Mouse (Mus musculus) T-helper 2 cell (primary cell): ENCODE results near the gene Lmo4.

Source experiments
- in situ Hi-C: fragments of 300-600 bp; cut with MboI, MseI; formaldehyde crosslinking; loops from one replicate; pipeline ENCODE4 v1.15.1; 2025; ENCODE audit warnings: high pct_unique_total_duplicates

The Lmo4 gene

DNA sequence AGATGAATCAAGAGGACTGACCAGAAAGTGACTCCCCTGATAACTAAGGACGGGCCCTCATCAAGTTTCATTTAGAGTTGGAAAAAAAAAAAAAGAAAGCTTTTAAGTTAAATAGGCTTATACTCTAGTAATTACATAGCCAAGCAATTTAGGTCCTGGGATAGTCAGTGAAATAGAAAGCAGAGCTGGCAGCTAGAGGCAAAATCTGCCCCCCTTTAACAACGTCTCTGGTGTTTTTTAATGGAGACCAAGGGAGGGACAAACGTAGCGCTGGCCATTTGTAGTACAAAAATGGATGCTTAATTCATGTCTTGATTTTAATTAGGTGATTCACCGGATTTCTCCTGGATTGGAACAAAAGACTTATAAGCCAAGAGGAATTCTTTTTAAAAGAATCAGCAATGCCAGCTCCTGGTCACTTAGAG, 1.0 kb downstream of the Lmo4 start:
- in situ Hi-C loops: loop anchor here (10.0 kb wide), 1 partner anchor 191 kb away; no protein-coding TSS in a partner anchor

DNA sequence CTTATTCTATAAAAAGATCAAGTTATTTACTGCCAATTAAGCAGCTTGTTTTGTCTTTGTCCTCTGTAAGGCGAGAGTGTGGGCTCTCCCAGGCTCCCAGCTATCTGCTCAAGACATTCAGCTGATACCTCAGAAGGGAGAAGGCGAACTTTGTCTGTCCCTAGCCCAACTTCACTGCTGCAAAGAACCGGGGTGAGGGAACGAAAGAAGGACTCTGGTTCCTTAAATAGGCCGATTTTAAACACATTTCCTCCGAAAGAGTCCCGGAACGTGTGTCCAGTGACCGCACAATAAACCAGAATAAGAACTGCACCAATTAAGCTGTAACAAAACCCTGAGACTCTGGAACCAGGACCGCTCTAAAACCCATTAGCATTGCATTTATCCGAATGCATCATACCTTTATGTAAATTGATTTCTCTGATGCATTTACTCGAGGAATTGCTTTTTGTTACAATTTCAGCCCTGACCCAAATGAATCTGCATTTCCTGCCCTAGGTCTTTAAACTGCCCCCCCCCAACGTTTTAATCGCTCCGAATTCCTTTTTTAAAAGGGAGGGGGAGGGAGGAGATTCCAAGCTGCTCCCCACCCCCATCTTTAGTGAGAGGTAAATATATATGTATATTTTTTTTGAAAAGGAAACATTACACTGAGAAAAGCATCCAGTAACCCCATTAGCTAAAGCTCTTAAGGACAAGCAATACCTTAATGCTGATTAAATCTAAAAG, 1.6 kb downstream of the Lmo4 start:
- in situ Hi-C loops: loop anchor here (10.0 kb wide), 1 partner anchor 191 kb away; no protein-coding TSS in a partner anchor

DNA sequence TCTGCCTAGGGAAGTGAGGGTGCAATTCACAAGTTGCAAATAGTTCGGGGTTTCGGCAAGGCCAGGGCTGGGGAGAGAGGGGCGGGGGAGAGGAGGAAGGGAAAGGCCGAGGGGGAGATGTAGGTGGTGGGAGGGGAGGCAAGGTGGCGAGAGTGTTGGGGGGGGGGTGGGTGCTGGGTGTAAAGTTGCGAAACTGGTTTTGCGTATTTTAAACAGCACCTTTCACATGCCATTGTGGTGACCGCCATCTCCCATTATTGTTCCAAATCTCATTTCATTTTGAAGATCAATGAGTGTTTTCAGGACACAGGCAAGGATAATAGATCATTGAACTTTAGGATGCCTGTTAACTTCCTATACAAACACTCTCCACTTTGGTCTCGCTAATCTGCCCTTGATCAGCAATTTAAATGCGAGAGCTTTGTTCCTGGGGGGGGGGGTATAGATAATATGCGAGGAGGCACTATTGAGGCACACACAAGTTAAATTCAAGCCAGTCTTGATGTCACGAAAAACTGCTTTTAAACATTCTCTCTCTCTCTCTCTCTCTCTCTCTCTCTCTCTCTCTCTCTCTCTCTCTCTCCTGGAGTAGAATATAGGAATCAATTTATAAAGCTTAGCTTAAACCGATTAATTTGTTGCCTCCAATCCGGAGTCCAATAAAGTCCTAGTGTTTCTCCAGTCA, 2.3 kb downstream of the Lmo4 start:
- in situ Hi-C loops: loop anchor here (10.0 kb wide), 1 partner anchor 192 kb away; no protein-coding TSS in a partner anchor

DNA sequence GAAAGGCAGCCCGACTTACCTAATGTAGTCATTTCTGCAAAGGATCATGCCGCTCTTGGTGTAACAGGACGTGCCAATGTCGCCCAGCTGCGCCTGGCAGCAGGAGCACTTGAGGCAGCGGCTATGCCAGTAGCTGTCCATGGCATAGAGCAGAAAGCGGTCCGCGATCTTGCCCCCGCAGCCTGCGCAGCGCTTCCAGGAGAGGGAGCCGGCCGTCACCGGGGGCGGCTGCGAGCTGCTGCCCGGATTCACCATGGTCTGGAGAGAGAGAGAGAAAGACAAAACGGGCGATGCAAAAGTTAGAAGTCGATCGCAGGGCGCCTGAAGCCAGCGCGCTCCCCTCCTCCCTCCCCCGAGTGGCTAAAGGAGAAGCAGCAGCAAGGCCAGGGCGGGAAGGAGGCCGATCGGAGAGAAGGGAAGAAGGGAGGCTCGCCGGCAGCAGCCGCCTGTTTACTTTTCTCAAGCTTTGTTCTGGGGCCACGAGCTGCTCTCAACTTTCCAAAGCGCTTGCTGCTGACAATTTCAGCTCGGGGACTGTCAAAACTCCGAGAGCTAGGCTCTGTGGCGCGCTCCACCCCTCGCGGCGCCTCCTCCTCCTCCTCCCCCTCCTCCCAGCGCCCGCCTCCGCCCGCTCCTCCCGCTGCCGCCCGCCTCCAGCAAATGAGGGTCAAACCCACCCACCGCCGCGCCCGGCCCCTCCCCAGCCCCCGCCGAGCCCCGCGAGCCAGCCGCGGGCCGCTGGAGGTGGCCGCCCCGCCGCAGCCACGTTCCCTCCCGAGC, 3.0 kb downstream of the Lmo4 start:
- in situ Hi-C loops: loop anchor here (10.0 kb wide), 1 partner anchor 193 kb away; no protein-coding TSS in a partner anchor

DNA sequence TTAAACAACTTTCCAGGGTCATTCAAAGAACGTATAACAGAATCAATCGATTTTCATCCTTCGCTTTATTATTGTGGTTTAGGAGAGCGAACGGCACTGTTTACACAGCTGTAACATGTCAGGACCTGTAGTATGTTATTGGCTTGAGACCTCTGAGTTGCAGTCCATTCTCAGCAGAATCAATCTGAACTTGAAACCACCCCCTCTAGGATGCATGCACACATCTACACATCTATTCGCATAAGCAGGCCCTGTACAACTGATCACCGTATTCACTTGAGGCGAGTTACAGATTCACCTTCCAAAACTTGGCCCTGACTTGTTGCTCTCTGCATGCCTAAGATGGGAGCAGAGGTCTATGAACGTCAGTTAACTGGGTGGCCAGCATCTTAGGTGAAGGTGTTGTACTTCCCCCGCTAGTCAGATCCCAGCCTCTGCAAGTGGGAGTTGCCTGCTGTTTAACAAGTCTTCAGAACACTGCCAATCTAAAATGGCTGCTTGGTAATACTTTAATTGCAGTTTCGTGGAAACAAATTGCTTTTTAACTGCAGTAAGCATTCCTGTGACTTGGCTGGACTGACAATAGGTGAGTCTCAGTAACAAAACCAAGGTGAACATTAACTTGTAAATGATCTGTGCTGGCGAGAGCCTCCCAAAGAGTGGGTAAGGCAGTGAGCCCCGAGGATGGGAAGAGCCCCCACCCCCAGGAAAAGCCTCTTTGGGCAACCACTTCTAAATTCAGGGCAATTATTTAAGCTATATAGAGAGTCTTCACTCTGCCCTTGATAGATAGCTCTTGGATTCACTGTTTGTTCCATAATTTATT, 19.5 kb downstream of the Lmo4 start:
- in situ Hi-C loops: no loop called here

DNA sequence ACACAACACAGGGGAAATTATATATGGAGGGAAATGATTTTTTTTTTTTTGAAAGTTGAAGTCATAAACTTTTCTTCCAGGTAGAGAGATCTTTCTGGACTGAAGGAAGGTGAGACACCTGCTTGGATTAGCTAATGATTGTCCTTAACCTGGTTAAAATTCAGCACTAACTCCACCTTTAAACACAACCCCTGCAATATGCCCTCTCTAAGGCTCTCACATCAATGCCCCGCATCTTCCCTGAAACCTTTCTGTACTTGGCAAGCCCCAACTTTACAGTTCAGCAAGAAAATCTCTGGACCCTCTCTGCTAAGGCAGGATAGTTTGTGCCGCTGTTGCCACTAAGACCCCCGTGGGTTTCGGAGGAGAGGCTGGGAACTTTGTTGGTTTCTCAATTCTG, 20.1 kb downstream of the Lmo4 start:
- in situ Hi-C loops: no loop called here

DNA sequence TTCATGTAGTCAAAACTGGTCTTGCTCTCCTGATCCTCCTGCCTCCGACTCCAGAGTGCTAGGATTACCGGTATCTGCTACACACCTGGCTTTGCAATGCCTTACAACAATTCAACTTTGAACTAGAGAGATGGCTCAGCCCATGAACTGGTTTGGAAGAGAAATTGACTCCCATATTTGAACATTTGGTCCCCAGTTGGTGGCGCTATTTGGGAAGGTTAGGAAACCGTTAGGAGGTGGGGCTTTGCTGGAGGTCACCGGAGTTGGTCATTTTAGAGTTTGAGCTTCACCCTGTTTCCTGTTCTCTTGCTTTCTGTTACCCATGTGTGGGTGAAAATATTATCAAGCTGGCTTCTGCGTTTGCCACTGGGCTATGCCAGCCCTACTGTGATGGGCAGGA, 22.8 kb downstream of the Lmo4 start:
- in situ Hi-C loops: no loop called here

DNA sequence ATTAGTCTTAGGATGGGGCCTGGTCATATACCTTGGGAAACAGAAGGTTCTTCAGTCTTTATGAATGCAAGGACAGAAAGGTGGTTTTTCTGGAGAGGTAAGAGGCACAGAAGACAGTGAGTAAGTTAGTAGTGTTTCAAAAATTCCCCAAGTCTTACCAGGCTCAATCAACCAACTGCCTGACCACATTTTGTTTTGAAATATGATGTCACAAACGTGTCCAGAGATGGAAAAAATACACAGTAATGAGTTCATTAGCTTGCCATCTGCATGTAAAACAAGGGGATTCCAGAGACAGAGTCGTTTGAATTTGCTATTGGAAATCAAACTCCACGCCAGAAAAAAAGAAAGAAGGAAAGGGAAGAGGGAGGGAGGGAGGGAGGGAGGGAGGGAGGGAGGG, 26.1 kb downstream of the Lmo4 start:
- in situ Hi-C loops: no loop called here

DNA sequence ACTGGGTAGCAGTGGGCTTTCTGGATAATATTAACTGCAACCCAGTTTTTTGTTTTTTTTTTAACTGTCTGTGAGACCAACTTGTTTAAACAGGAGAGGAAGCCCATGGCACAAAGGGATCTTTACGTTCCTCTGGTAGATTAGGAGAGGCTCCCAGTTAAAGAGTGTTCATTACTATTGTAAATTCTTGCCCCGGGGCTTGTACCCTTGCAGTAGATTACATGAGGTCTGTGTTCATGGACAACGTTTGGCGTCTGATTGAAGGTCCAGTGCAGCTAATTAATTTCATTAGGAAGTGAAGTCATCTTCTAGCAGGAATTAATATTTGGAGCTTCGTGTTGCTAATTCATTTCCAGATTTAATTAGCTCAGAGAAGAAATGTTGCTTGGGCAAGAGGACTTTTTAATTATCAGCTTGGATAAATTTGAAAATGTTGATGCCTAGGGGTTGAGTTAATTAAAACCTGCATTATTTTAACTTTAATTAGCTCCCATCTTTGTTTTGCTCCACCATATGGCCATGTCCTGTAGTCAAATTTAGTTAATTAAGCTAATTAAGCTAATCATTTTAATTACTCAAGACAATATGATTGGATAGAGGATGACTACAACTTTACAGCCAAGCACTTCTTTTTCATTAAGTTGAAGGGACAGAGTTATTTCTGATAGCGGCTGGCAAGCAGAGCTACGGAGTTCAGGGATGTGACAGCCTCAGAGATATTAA, 31.0 kb downstream of the Lmo4 start:
- in situ Hi-C loops: no loop called here

DNA sequence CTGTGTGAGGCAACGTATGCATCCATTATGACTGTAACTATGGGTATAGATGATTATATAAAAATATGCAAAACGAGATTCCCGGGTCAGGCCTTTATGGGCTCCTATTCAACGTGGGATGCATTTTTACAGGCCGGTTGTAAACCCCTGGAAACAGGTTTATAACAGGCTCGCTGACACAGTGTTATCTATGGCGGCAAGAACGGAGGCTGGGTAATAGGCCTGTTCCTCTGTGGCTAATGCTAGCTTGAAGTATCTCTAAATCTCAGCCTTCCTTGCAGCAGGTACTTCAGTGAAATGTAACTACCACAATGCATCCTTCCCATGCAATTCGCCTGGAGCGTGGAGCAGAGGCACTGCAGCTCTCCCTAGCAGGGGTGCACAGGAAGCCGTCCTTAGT, 31.9 kb downstream of the Lmo4 start:
- in situ Hi-C loops: no loop called here

DNA sequence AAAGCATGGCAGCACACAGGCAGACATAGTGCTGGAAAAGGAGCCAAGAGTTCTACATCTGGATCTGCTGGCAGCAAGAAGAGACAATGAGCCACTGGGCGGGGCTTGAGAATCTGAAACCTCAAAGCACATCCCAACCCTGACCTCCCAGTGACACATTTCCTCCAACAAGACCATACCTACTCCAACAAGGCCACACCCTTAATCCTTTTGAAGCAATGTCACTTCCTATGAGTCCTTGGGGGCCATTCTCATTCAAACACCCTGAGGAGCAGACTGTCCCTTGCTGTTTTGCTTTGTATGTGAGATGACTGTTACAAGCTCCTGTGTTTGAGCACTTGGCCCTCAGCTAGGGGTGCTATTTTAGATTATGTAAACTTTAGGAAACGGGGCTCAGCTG, 33.3 kb downstream of the Lmo4 start:
- in situ Hi-C loops: no loop called here

DNA sequence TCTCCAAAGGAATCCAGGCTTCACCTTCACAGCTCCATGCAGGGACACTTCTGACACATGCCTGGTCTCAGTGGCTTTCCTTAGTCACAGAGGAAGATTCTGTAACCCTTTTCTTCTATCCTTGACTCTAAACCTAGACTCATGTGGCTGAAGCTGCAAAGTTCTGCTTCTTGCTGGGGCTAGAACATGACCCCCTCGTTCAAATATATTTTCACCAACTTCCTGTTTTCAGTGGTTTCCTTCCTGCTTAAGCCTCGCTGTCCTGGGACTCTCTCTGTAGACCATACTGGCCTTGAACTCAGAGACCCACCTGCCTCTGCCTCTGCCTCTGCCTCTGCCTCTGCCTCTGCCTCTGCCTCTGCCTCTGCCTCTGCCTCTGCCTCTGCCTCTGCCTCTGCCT, 34.5 kb downstream of the Lmo4 start:
- in situ Hi-C loops: no loop called here

DNA sequence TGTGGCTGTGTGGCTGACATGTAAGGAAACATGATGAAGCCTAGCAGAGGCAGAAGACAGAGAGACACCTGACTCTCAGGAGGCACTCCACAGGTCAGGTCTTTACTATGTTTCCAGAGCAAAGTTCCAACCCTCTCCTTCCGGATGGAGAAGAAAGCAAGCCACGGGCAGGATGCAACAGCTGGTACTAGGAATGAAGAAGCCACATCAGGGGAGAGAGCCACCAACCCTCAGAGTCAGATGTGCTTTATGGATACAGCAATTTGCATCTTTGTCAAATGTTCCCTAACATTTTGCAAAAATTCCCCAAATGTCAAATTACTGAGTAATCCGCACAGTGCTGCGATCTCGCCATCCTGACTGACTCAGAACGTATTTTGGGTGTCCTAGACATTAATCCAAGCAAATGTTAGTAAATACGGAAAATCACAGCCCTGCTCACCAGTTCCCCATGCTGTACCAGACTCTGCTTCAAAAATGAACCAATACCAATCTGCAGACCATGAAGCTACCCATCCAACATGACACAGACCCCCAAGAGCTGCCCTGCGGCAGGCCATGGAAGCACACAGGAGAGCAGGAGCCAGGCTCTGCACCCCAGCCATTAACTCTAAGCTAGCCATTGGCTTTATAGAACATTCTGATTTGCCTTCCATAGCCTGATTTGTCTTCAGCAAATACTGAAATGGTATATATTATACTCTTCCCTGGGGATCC, 38.4 kb downstream of the Lmo4 start:
- in situ Hi-C loops: no loop called here

DNA sequence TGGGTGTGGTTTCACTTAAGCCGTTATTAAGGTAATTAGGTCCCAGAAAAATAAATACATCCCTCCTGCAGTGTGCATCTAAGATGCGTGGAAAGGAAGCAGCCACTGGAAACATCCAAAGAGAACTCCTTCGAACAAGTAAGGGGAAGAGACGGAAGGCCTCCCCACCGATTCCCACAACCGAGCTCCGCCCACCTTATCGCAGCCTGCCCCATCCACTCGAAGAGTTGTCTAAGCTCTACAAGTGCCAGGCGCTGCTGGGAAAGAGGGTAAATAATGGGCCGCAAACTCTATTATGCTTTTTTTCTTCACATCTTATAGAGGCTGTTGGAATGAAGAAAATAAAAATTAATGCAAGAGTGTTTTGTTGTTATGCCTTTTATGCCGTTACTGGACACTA, 39.6 kb downstream of the Lmo4 start:
- in situ Hi-C loops: no loop called here

DNA sequence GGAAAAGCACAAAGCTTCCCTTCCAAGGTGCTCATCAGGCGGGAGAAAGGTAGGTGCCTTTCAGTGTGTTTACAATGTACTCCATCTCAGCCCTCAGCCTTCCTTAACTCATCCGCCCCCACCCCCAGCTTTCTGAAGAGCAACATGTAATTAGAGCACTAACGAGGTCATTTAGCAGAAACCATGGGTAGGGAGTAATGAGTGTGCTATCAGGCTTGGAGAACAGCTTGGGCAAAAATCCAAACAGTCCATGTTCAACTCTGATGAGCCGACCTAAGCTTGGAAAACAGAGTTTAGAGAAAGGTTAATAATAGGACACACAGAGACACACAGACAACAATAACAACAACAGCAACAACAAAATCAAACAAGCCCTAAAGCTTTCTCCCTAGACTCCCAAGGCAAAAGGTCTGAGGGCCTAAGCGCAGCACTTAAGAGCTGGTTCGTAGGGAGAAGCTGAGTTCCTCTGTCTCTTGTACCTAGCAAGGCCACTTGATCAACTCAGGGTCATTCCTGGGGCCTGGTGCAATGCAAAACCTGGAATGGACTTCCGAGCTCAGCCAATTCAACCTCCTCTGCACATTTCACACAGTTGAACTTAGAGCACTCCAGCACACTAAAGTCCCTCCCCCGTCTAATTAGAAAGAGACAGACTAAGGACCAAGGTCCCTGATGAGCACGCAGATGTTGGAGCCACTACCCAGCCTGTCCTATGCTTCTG, 40.2 kb downstream of the Lmo4 start:
- in situ Hi-C loops: no loop called here

DNA sequence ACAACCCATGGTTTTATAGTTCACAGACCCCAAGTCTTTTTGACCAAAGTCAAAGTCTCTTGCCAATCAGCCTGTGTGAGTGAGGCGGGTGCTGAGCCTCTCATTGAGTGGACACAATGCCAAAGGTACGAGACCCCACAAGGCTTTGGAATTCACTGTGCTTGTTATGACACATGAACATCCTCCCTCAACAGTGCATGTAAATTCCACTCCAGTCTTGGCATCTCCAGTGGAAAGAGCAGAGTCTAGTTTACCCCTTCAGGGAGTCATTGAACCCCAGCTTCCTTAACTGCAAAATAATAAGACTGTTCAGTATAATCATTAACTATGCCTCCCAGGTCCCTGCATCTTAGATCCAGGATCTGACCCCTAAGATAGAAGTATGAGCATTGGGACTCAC, 41.3 kb downstream of the Lmo4 start:
- in situ Hi-C loops: no loop called here

DNA sequence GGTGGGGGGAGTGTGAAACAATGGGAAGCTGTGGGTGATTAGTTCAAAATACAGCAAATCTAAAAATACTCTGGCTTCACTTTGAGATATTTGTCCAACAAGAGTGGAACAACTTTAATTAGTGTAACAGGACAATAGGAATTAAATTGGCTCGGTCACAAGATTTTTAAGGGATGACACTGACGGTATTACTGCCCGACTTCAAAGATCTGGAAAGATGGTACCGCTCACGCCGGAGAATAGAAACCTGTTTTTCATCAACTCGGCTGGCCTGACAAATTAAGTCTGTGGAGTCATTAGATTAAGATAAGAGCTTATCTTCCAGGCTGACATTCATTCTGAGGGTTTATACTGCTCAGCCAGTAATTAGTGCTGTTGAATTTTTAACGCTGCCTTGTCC, 42.9 kb downstream of the Lmo4 start:
- in situ Hi-C loops: no loop called here

DNA sequence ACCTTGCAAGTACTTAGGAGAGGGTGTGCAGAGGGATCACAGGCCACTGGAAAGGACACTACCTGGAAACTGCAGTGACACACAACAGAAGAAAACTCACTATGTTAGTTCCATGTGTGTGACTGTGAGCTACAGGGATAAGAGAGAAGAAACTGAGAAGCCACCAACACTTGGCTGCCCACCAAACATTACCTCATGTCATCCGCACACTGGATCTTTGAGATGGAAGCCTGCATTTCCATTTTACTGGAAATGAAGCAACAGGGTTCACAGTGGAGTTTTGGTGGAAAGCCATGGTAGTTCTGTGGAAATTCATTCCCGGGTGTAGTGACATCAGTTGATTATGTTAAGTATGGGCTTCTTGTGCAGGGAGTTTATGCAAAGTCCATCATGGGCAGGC, 43.8 kb downstream of the Lmo4 start:
- in situ Hi-C loops: no loop called here

DNA sequence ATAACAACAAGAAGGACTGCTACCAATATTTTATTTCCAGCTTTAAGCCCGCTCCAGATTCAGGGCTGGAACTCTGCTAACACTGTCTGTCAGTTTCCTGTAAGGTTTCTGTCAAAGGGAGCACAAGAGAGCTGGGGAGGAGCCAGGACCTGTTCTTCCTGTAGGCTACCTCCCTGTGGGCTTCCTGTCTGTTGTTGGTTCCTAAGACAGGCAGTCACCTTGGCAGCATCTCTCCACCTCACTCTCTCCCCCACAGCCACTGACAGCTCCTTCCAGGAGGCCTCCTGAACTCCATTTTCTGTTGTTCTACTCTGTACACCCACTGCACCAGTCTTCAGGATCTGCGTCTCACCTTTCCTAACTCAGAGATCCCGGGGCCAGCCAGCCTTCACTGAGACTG, 49.3 kb downstream of the Lmo4 start:
- in situ Hi-C loops: no loop called here

DNA sequence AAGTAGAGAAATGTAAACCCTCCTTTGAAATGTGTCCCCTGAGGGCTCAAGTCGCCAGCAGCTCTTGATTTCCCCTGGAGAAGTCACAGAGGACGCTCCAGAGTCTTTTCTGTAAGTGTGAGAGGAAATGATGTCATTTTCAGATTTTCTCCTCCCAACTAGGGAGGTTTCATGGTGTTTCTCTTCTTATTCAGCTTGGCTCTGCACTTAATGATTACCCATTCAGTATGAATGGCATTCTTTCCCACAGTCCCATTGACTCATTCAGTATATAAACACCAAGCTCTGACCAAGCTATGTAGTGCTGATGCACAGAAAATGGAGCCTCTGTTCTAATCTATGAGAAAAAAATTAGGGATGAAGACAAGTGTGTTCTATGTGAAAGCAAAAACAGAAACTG, 51.6 kb downstream of the Lmo4 start:
- in situ Hi-C loops: no loop called here
